Mouse (Mus musculus): ENCODE results near the gene Gabpb1. TPM values are rescaled to one million over a fixed set of nuclear protein-coding genes. Genes with fewer than 3 reads are reported as not detected.
A peak's percentile ranks its signal among the peaks of the same experiment; 100 is the strongest.

Gene Gabpb1
- total and polyA plus RNA-seq, 3 experiments = 23.9 to 50.2 (median 50.1) TPM

DNA sequence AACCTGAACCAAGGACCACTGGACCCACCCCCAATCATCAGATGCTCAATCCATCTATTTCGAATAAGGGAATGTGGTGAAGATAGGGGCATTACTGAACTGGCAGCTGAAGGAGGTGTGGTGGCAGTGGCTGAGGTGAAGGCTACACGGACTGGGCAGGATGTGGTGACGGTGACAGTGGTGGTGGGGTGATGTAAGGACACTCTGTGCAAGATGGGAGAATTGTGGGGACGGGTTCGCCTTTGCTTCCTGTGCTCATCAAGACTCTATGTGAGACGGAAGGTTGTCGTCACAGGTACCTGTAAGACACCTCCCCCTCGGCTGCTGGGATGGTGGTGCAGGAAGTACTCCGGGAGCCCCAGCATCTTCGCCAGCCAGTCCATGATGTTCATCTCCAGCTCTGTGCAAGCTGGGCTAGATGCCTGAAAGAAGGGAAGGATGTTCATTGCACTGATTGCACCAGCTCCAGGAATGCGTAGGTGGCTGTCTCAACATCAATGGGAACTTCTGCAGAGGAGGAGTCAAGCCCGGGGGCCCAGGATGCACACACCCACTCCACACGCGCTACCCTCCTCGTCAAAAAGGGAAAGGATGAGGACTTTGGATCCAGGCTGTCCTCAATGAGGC, 70.0 kb downstream of the Gabpb1 start:
- no peaks in the 10 kb centered on the region for H3K79me2 ChIP-seq (replicated peaks; ENCODE audit: control insufficient read depth, extremely low read depth, insufficient read depth, poor library complexity, severe bottlenecking)
- in situ Hi-C loops (cut with MboI; ENCODE audit: low pct_ligation_motif_present, low pct_unique_long_range_greater_than_20kb, low sequenced_read_pairs) (loop anchor here (5.0 to 10.0 kb wide), 2 partner anchors 36 to 59 kb away; no protein-coding TSS in a partner anchor), dilution Hi-C loops (cut with MboI; ENCODE audit: extremely low pct_ligation_motif_present, extremely low pct_unique_long_range_greater_than_20kb, low sequenced_read_pairs) (no loop called here)
- H3K9me3 ChIP-seq (replicated peaks; ENCODE audit: low read length) = no peaks in the 10 kb centered on the region
- no peak overlapping the region for H3K4me3 ChIP-seq (replicated peaks in 1 of 3; ENCODE audit: low read depth in 2 of 3, low read length in 2 of 3, poor library complexity in 1 of 3)
- no peak overlapping the region for H3K9ac ChIP-seq (ENCODE audit: insufficient read depth, low read depth)
- H3K27ac ChIP-seq (ENCODE audit: insufficient read depth, low read depth) = no peak overlapping the region
- no peak for DNase-seq (ENCODE audit: extremely low read depth)
- H3K36me3 ChIP-seq (replicated peaks in 1 of 2; ENCODE audit: control insufficient read depth in 1 of 2, insufficient read depth in 1 of 2, low read length in 1 of 2) = no peaks in the 10 kb centered on the region
- no peak for TF ChIP-seq USF1 (IDR thresholded peaks at IDR 0.05; ENCODE audit: low read depth, low read length)
- no peak for TF ChIP-seq POLR2A (IDR thresholded peaks at IDR 0.05; ENCODE audit: low read depth, low read length)
- no peak for TF ChIP-seq MAFK (IDR thresholded peaks at IDR 0.05; ENCODE audit: insufficient replicate concordance, low read length)
- no peak for TF ChIP-seq NRF1 (IDR thresholded peaks at IDR 0.05; ENCODE audit: low read depth, low read length)
- no peaks in the 10 kb centered on the region for H3K27me3 ChIP-seq (replicated peaks)
- no peak overlapping the region for H3K4me2 ChIP-seq (ENCODE audit: insufficient read depth, low read depth, poor library complexity, severe bottlenecking)
- H3K4me1 ChIP-seq (ENCODE audit: control insufficient read depth in 1 of 2, insufficient read depth in 2 of 2) = peaks cover 15 to 19% of the 10 kb centered on the region in 2 experiments

GRCm38 (mm10) chr2:126601918-126602600, 74.1 kb downstream of the Gabpb1 start:
- Histone ChIP-seq H3K4me1 (ENCODE audit: control insufficient read depth in 1 of 2, insufficient read depth in 2 of 2) (peaks cover 9 to 33% of the 10 kb centered on the region in 2 experiments), H3K27ac (ENCODE audit: insufficient read depth, low read depth) (no peak overlapping the region), H3K9me3 (replicated peaks; ENCODE audit: low read length) (no peaks in the 10 kb centered on the region), H3K36me3 (replicated peaks in 1 of 2; ENCODE audit: control insufficient read depth in 1 of 2, insufficient read depth in 1 of 2, low read length in 1 of 2) (no peaks in the 10 kb centered on the region), H3K4me2 (ENCODE audit: insufficient read depth, low read depth, poor library complexity, severe bottlenecking) (peak overlapping the region; percentile 38), H3K9ac (ENCODE audit: insufficient read depth, low read depth) (no peak overlapping the region), H3K79me2 (replicated peaks; ENCODE audit: control insufficient read depth, extremely low read depth, insufficient read depth, poor library complexity, severe bottlenecking) (no peaks in the 10 kb centered on the region), H3K27me3 (replicated peaks) (no peaks in the 10 kb centered on the region), H3K4me3 (replicated peaks in 1 of 3; ENCODE audit: low read depth in 2 of 3, low read length in 2 of 3, poor library complexity in 1 of 3) (no peak overlapping the region)
- in situ Hi-C loops (cut with MboI; ENCODE audit: low pct_ligation_motif_present, low pct_unique_long_range_greater_than_20kb, low sequenced_read_pairs) (loop anchor here (10.0 kb wide), 1 partner anchor 63 kb away; no protein-coding TSS in a partner anchor), dilution Hi-C loops (cut with MboI; ENCODE audit: extremely low pct_ligation_motif_present, extremely low pct_unique_long_range_greater_than_20kb, low sequenced_read_pairs) (no loop called here)
- DNase-seq (ENCODE audit: extremely low read depth) = peak; percentile 60
- TF ChIP-seq SMC3 (IDR thresholded peaks at IDR 0.05; ENCODE audit: low read depth, low read length) = peak; percentile 3; the same call in 1 of the 2 replicates
- TF ChIP-seq PAX5 (IDR thresholded peaks at IDR 0.05; ENCODE audit: low read length) = no peak
- TF ChIP-seq ELF1 (IDR thresholded peaks at IDR 0.05; ENCODE audit: low read depth, low read length) = no peak; the same call in 1 of the 2 replicates
- no peak for TF ChIP-seq RCOR1 (conservative IDR thresholded peaks at IDR 0.05; ENCODE audit: low read depth, low read length)
- no peak for TF ChIP-seq GABPA (IDR thresholded peaks at IDR 0.05; ENCODE audit: insufficient replicate concordance, low read depth, low read length)
- TF ChIP-seq JUND (conservative IDR thresholded peaks at IDR 0.05; ENCODE audit: low read depth, low read length) = no peak
- TF ChIP-seq MAZ (IDR thresholded peaks at IDR 0.05; ENCODE audit: low read depth, low read length) = no peak
- TF ChIP-seq POLR2AphosphoS2 (IDR thresholded peaks at IDR 0.05; ENCODE audit: low read depth, low read length) = no peak
- TF ChIP-seq MAFK (IDR thresholded peaks at IDR 0.05; ENCODE audit: insufficient replicate concordance, low read length) = no peak
- peak; percentile 35; the same call in 1 of the 2 replicates for TF ChIP-seq BHLHE40 (IDR thresholded peaks at IDR 0.05; ENCODE audit: low read depth, low read length)
- no peak for TF ChIP-seq ZKSCAN1 (IDR thresholded peaks at IDR 0.05; ENCODE audit: borderline replicate concordance, low read depth, low read length)
- no peak for TF ChIP-seq ZNF384 (IDR thresholded peaks at IDR 0.05; ENCODE audit: low read depth, low read length)
- no peak for TF ChIP-seq CTCF (conservative IDR thresholded peaks at IDR 0.05 in 1 of 2, IDR thresholded peaks at IDR 0.05 in 1 of 2; ENCODE audit: low read depth in 2 of 2, low read length in 2 of 2)
- no peak for TF ChIP-seq SIN3A (IDR thresholded peaks at IDR 0.05; ENCODE audit: low read length)
- 0 out of 2 replicates have a peak, but pooled peaks have one; percentile 15 for TF ChIP-seq TBP (conservative IDR thresholded peaks at IDR 0.05; ENCODE audit: low read depth, low read length)
- no peak for TF ChIP-seq MYC (IDR thresholded peaks at IDR 0.05; ENCODE audit: low read depth, low read length)
- no peak for TF ChIP-seq POLR2A (IDR thresholded peaks at IDR 0.05; ENCODE audit: low read depth, low read length)
- no peak for TF ChIP-seq CHD2 (IDR thresholded peaks at IDR 0.05; ENCODE audit: low read length)
- TF ChIP-seq TCF12 (IDR thresholded peaks at IDR 0.05; ENCODE audit: low read depth, low read length) = 0 out of 2 replicates have a peak, but pooled peaks have one; percentile 44
- TF ChIP-seq UBTF (IDR thresholded peaks at IDR 0.05; ENCODE audit: low read depth, low read length) = no peak
- TF ChIP-seq NELFE (IDR thresholded peaks at IDR 0.05; ENCODE audit: low read depth, low read length) = no peak
- no peak for TF ChIP-seq ZMIZ1 (IDR thresholded peaks at IDR 0.05; ENCODE audit: low read depth, low read length)
- 0 out of 2 replicates have a peak, but pooled peaks have one; percentile 28 for TF ChIP-seq MAX (IDR thresholded peaks at IDR 0.05; ENCODE audit: low read length)
- TF ChIP-seq MXI1 (IDR thresholded peaks at IDR 0.05; ENCODE audit: low read depth, low read length) = no peak
- TF ChIP-seq MEF2A (IDR thresholded peaks at IDR 0.05; ENCODE audit: borderline replicate concordance, low read depth, low read length) = no peak
- TF ChIP-seq NRF1 (IDR thresholded peaks at IDR 0.05; ENCODE audit: low read depth, low read length) = no peak
- no peak for TF ChIP-seq RAD21 (IDR thresholded peaks at IDR 0.05; ENCODE audit: low read depth, low read length)
- no peak for TF ChIP-seq USF2 (conservative IDR thresholded peaks at IDR 0.05; ENCODE audit: low read depth, low read length)
- TF ChIP-seq EP300 (IDR thresholded peaks at IDR 0.05; ENCODE audit: low read length) = peak; percentile 81
- no peak for TF ChIP-seq JUN (IDR thresholded peaks at IDR 0.05; ENCODE audit: insufficient read depth, low read depth, low read length)
